Mouse (Mus musculus): Measurements from ENCODE around the gene Ckmt1.

Ckmt1 gene

GRCm38 (mm10) chr2:121396624-121397023 is 39.1 kb downstream of the Ckmt1 start:
- in situ Hi-C loops (cut with MboI; ENCODE audit: low pct_unique_long_range_greater_than_20kb in 1 of 2, low sequenced_read_pairs in 2 of 2, unreplicated experiment in 1 of 2), result no loop called here

DNA sequence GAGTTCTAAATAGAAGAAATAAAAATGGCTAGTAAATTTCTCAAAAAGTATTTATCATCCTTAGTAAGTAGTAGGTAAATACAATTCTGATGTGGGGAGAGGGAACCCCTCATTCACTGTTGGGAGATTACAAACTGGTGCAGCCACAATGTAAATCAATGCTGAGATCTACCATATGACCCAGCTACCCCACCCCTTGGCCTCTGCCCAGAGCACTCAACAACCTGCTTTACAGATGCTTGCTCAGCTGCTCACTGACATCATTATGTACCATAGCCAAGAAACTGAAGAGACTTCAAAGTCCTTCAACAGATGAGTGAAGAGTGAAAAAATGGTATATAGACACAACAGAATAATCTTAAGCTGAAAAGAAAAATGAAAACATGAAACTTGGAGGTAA is 45.8 kb downstream of the Ckmt1 start:
- in situ Hi-C loops (cut with MboI; ENCODE audit: low pct_unique_long_range_greater_than_20kb in 1 of 2, low sequenced_read_pairs in 2 of 2, unreplicated experiment in 1 of 2), result loop anchor here (10.0 kb wide), 2 partner anchors 218 to 228 kb away; partner anchors contain the start of genes Tubgcp4 (in 1 of the 2) and Zscan29 (in 1 of the 2)

DNA sequence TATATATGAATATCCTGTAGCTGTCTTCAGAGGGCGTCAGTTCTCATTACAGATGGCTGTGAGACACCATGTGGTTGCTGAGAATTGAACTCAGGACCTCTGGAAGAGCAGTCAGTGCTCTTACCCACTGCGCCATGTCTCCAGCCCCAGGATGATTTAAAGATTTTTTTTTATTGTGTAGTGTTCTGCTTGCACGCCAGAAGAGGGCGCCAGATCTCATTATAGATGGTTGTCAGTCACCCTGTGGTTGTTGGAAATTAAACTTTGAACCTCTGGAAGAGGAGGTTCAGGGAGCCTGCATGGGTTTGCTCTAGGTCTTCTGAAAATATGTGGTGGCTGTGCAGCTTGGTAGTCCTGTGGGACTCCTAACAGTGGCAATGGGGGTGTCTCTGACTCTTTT is 50.6 kb downstream of the Ckmt1 start:
- in situ Hi-C loops (cut with MboI; ENCODE audit: low pct_unique_long_range_greater_than_20kb in 1 of 2, low sequenced_read_pairs in 2 of 2, unreplicated experiment in 1 of 2), result loop anchor here (10.0 kb wide), 2 partner anchors 223 to 233 kb away; partner anchors contain the start of genes Tubgcp4 (in 1 of the 2) and Zscan29 (in 1 of the 2)

- in situ Hi-C loops (cut with MboI; ENCODE audit: low pct_unique_long_range_greater_than_20kb in 1 of 2, low sequenced_read_pairs in 2 of 2, unreplicated experiment in 1 of 2), result no loop called here
Measured at GRCm38 (mm10) chr2:121412843-121413386, 55.4 kb downstream of the Ckmt1 start.
